Mouse (Mus musculus) thymus, adult 2 months (tissue): ENCODE measurements around the gene Igsf21.

Experiments
- CTCF ChIP-seq: fragments of 200-500 bp; IDR thresholded peaks from 2 replicates; pipeline ENCODE4 v1.5.1; 2012; ENCODE audit warnings: mild to moderate bottlenecking, control low read depth, low read length, moderate library complexity, borderline replicate concordance; ENCODE audit not compliant: control insufficient read depth, poor library complexity, insufficient read depth; ENCODE audit errors: extremely low read depth
- POLR2A ChIP-seq: fragments of 200-500 bp; IDR thresholded peaks from 2 replicates; pipeline ENCODE4 v1.6.1; 2012; ENCODE audit warnings: mild to moderate bottlenecking, low read length, control low read depth, moderate library complexity; ENCODE audit not compliant: control insufficient read depth, poor library complexity, insufficient read depth; ENCODE audit errors: extremely low read depth

DNA sequence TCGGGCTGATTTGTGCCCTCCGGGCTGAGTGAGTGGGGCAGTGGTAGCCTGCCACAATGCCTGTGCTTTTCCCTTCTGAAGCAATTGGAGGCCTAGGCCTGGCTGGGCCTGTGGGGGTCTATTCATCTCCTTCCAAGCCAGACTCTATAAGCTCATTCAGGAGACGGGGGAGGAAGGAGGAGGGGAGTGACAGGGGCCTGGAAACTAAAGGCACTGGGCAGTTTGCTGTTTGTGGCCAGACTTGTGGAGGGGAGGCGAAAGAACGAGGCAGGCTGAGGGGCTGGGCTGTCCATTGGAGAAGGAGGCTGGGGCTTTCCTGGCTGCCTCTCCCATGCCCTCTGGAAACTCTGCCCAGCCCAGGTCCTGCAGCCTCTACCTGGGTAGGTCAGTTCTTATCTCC lies 92.1 kb downstream of the Igsf21 start:
- TF ChIP-seq POLR2A: no peak
- TF ChIP-seq CTCF: no peak
